Mouse (Mus musculus): ENCODE results near the gene Adpgk. TPM values are rescaled to one million over a fixed set of nuclear protein-coding genes. Genes with fewer than 3 reads are reported as not detected.

Gene Adpgk
- polyA plus RNA-seq (2015; fragmentation: Illumina TruSeq; extraction: RNeasy Lipid Tissue Mini Kit (QIAGEN cat#74804); ENCODE audit: low read depth, low replicate concordance): 16.7 TPM

DNA sequence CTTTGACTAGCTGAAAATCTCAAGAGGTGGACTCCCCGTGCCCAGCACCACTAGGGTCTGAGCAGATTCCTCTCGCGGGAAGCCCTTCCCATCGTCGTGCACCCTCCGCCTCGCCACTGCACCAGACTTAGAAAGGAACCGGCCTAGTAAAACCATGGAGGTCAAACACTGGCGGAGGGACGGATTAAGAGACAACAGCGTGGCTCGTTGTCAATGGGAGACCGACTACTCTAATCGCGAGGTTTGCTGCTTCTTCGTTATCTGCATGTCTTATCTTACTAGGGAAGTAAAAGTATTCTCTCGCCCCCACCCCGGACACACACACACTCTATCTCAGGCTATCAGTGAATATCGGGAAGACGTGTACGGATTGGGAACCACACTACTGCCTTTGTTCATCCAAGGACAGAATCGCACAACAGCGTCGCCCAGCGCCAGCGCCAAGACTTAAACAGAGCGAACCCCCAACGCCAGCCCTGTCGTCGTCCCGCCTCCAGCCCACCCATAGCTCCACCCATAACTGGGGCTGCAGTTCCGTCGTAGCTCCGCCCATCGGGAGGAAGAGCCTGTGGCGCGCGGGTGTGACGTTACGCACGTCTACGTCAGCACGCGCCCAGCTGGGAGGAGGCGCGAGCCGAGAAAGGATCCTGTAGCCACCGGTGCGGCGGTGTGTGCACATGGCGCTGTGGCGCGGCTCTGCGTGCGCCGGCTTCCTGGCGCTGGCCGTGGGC lies at the start of gene Adpgk:
TSS of gene Adpgk (plus strand) at position 602 of the 731 bp plus-strand sequence.

DNA sequence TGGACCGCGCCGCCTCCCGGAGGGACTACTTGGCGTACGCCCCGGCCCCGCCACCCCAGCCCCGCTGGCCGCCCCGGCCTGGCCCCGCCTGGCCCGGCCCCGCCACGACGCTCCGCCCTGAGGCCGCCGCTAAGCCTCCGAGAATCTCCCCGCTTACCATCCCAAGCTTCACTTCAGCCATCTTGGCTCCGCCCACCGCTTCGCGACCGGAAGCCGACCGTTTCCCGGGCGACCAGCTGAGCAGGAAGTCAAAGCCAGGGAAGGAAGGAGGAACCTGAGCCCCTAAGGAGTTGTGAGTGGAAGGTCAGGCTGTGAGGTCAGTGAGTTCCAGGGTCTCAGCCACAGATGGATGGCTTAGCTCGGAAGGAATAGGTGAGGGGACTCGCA lies 61.9 kb downstream of the Adpgk start, which contains the start of gene Bbs4:
TSS of gene Bbs4 (minus strand) at position 256 of the 387 bp plus-strand sequence.

Other genes with a start within 250 kb of the Adpgk start
- 64.7 TPM for gene Bbs4, start 62.0 kb downstream of the Adpgk start, polyA plus RNA-seq (2015; fragmentation: Illumina TruSeq; extraction: RNeasy Lipid Tissue Mini Kit (QIAGEN cat#74804); ENCODE audit: low read depth, low replicate concordance)
- 58.7 TPM for gene Arih1, start 195.1 kb downstream of the Adpgk start, polyA plus RNA-seq (2015; fragmentation: Illumina TruSeq; extraction: RNeasy Lipid Tissue Mini Kit (QIAGEN cat#74804); ENCODE audit: low read depth, low replicate concordance)
- gene Hexa, start 248.0 kb downstream of the Adpgk start, polyA plus RNA-seq (2015; fragmentation: Illumina TruSeq; extraction: RNeasy Lipid Tissue Mini Kit (QIAGEN cat#74804); ENCODE audit: low read depth, low replicate concordance): 60.8 TPM
- gene Tmem202, start 248.3 kb downstream of the Adpgk start, polyA plus RNA-seq (2015; fragmentation: Illumina TruSeq; extraction: RNeasy Lipid Tissue Mini Kit (QIAGEN cat#74804); ENCODE audit: low read depth, low replicate concordance): 5.1 TPM